Mouse (Mus musculus) adrenal gland, postnatal 14 days (tissue): ENCODE results near the gene Hist3h2a. TPM values are rescaled to one million over a fixed set of nuclear protein-coding genes. Genes with fewer than 3 reads are reported as not detected.

Experiments used
- DNase-seq: peaks from one replicate; pipeline ENCODE4 v3.0.0; 2021; ENCODE audit warnings: mixed read lengths
- microRNA-seq, 2 experiments: library from miRNA; unstranded; fragments of <30 nt; microRNA quantifications; one replicate each; pipeline ENCODE4 v1.2.0; 2021
- total RNA-seq: library from RNA; stranded (reverse); gene quantifications from 2 replicates; pipeline ENCODE4 v1.2.3, GENCODE M21; 2021

The Hist3h2a gene
- total RNA-seq, 1 experiment from 2014 or later = 26.8 TPM

- DNase-seq = no peak
These were observed 37.4 kb downstream of the Hist3h2a start for GRCm38 (mm10) chr11:58991911-58992310.

GRCm38 (mm10) chr11:58993091-58993670 lies 38.7 kb downstream of the Hist3h2a start:
- no peak for DNase-seq

- peak; percentile 71 for DNase-seq
These were observed 39.9 kb downstream of the Hist3h2a start for GRCm38 (mm10) chr11:58994337-58994826.

GRCm38 (mm10) chr11:58995061-58995806 lies 40.7 kb downstream of the Hist3h2a start:
- DNase-seq = no peak

GRCm38 (mm10) chr11:58995807-58996370 lies 41.4 kb downstream of the Hist3h2a start:
- DNase-seq = no peak

GRCm38 (mm10) chr11:58997541-58997940 lies 43.1 kb downstream of the Hist3h2a start:
- DNase-seq = no peak

GRCm38 (mm10) chr11:58999158-58999557 lies 44.7 kb downstream of the Hist3h2a start:
- peak; percentile 55 for DNase-seq

GRCm38 (mm10) chr11:58999830-59000229 lies 45.3 kb downstream of the Hist3h2a start:
- DNase-seq = no peak

- DNase-seq = no peak
These were observed 46.1 kb downstream of the Hist3h2a start for GRCm38 (mm10) chr11:59000635-59001034.

- DNase-seq = no peak
These were observed 48.0 kb downstream of the Hist3h2a start for GRCm38 (mm10) chr11:59002327-59003079.

Small RNAs within 50 kb of the gene (microRNA-seq; reads per million reads assigned to microRNA genes)
- 0 reads per million in 2 experiments for gene Gm44313

Other genes with a start within 250 kb of the Hist3h2a start
- gene Olfr318, start 230.7 kb upstream of the Hist3h2a start, total RNA-seq = not detected in 2 replicates
- gene Olfr317, start 215.5 kb upstream of the Hist3h2a start, total RNA-seq = not detected in 2 replicates
- not detected in 2 replicates for gene Olfr316, start 202.0 kb upstream of the Hist3h2a start, total RNA-seq
- gene Olfr315, start 181.5 kb upstream of the Hist3h2a start, total RNA-seq = not detected in 2 replicates
- gene Olfr314, start 171.7 kb upstream of the Hist3h2a start, total RNA-seq = not detected in 2 replicates
- gene Fam183b, start 152.7 kb upstream of the Hist3h2a start, total RNA-seq = 4.2 and 4.9 TPM in 2 replicates
- gene Olfr313, start 139.7 kb upstream of the Hist3h2a start, total RNA-seq = not detected in 2 replicates
- gene Olfr312, start 125.4 kb upstream of the Hist3h2a start, total RNA-seq = not detected in 2 replicates
- not detected in 2 replicates for gene Olfr311, start 115.4 kb upstream of the Hist3h2a start, total RNA-seq
- gene Gm12258, start 107.5 kb upstream of the Hist3h2a start, total RNA-seq = 4.4 and 6.3 TPM in 2 replicates
- 5.3 and 7.6 TPM in 2 replicates for gene 2810021J22Rik, start 87.5 kb upstream of the Hist3h2a start, total RNA-seq
- gene Zfp39, start 50.5 kb upstream of the Hist3h2a start, total RNA-seq = 5.2 and 6.0 TPM in 2 replicates
- 0.26 and 3.4 TPM in 2 replicates for gene Btnl10, start 36.8 kb upstream of the Hist3h2a start, total RNA-seq
- gene Rnf187, start 15.8 kb upstream of the Hist3h2a start, total RNA-seq = 147 and 153 TPM in 2 replicates
- gene Hist3h2ba, start 5.8 kb upstream of the Hist3h2a start, total RNA-seq = 16.4 and 23.5 TPM in 2 replicates
- 0.11 TPM in 1 of 2 replicates, not detected in the other for gene Trim17, start within 50 bp of the Hist3h2a start, total RNA-seq
- gene Trim11, start 23.4 kb downstream of the Hist3h2a start, total RNA-seq = 25.5 and 29.9 TPM in 2 replicates
- 0.98 and 1.1 TPM in 2 replicates for gene Obscn, start 181.7 kb downstream of the Hist3h2a start, total RNA-seq
- gene Iba57, start 209.1 kb downstream of the Hist3h2a start, total RNA-seq = 18.3 and 19.4 TPM in 2 replicates
- 0.30 and 0.56 TPM in 2 replicates for gene Gjc2, start 228.5 kb downstream of the Hist3h2a start, total RNA-seq
- 69.1 and 71.8 TPM in 2 replicates for gene Guk1, start 237.5 kb downstream of the Hist3h2a start, total RNA-seq
- gene Mrpl55, start 247.8 kb downstream of the Hist3h2a start, total RNA-seq = 68.3 and 69.2 TPM in 2 replicates